Mouse (Mus musculus) stomach, embryonic 14.5 days (tissue): ENCODE measurements around the gene Zmym4. TPM values are rescaled to one million over a fixed set of nuclear protein-coding genes. Genes with fewer than 3 reads are reported as not detected.
"Not testable (repeated sequence)": the region's sequence is repeated elsewhere in the genome, so short reads cannot be mapped to it uniquely, and the experiment has no call there.

Experiments
- ATAC-seq: fragments of 200-750 bp; cut with Nextera tagmentation; 2 replicates; pipeline ENCODE4 v1.8.0; 2017; ENCODE audit warnings: low read depth, moderate TSS enrichment; ENCODE audit not compliant: insufficient number of reproducible peaks, insufficient read depth, low FRiP score
- H3K27ac ChIP-seq: fragments of 300-500 bp; sonication (generic); 2 replicates; pipeline ENCODE4 v1.5.1; 2014; ENCODE audit warnings: mild to moderate bottlenecking, low read length, moderate library complexity, mixed read lengths
- H3K27me3 ChIP-seq: fragments of 300-500 bp; sonication (generic); 2 replicates; pipeline ENCODE4 v1.6.1; 2014; ENCODE audit warnings: low read length, control low read depth, mixed read lengths; ENCODE audit not compliant: control insufficient read depth, insufficient read depth
- H3K36me3 ChIP-seq: fragments of 300-500 bp; sonication (generic); 2 replicates; pipeline ENCODE4 v1.6.1; 2014; ENCODE audit warnings: mild to moderate bottlenecking, control low read depth, low read length, moderate library complexity, mixed read lengths; ENCODE audit not compliant: control insufficient read depth, insufficient read depth
- H3K4me1 ChIP-seq: fragments of 300-500 bp; sonication (generic); 2 replicates; pipeline ENCODE4 v1.6.1; 2014; ENCODE audit warnings: low read length, control low read depth, mixed read lengths; ENCODE audit not compliant: control insufficient read depth, insufficient read depth
- H3K4me2 ChIP-seq: fragments of 300-500 bp; sonication (generic); replicated peaks from 2 replicates; pipeline ENCODE4 v1.6.1; 2014; ENCODE audit warnings: low read depth, low read length, control low read depth
- H3K4me3 ChIP-seq: fragments of 300-500 bp; sonication (generic); 2 replicates; pipeline ENCODE4 v1.5.1; 2014; ENCODE audit warnings: low read depth, low read length, control low read depth
- H3K9ac ChIP-seq: fragments of 300-500 bp; sonication (generic); replicated peaks from 2 replicates; pipeline ENCODE4 v1.6.1; 2014; ENCODE audit warnings: low read depth, mild to moderate bottlenecking, control low read depth, low read length, moderate library complexity, mixed read lengths
- H3K9me3 ChIP-seq: fragments of 300-500 bp; sonication (generic); 2 replicates; pipeline ENCODE4 v1.6.1; 2016; ENCODE audit warnings: low read depth, low read length, control low read depth; ENCODE audit not compliant: control insufficient read depth
- WGBS: fragments of 180-500 bp; shearing (Covaris S2); extraction: QIAGEN DNeasy Blood & Tissue Kit; methylation state at CpG from one replicate; pipeline ENCODE4 v1.1.7; 2014; 5-methylcytosine and 5-hydroxymethylcytosine counted together
- polyA plus RNA-seq: library from polyadenylated mRNA; unstranded; fragments of >200 nt; fragmentation: Nextera tagmentation; extraction: Ambion mirVana; gene quantifications from 2 replicates; pipeline ENCODE4 v1.2.1, GENCODE M21; 2014

Zmym4 gene
- polyA plus RNA-seq, result 28.9 and 34.7 TPM in 2 replicates

GRCm38 (mm10) chr4:126967864-126968821 is at the start of gene Zmym4:
Zmym4 (minus strand) TSS chr4:126968135.
- Histone ChIP-seq H3K4me2 (peak within 1 kb of the TSS; percentile 64), H3K36me3 (no peaks in the 10 kb centered on the region), H3K27me3 (no peaks in the 10 kb centered on the region), H3K4me1 (no peaks in the 10 kb centered on the region), H3K9ac (peak within 1 kb of the TSS; percentile 93), H3K27ac (peak within 1 kb of the TSS; percentile 94), H3K9me3 (no peaks in the 10 kb centered on the region), H3K4me3 (peak within 1 kb of the TSS; percentile 91)
- 5% methylated on average over 54 of the region's 54 CpGs for WGBS
- ATAC-seq, result peak; percentile 96

- no peak overlapping the region for H3K27ac ChIP-seq
Observed at GRCm38 (mm10) chr4:127016366-127016765, 48.4 kb upstream of the Zmym4 start.

GRCm38 (mm10) chr4:127015294-127015993 is 47.5 kb upstream of the Zmym4 start:
- WGBS, result 14% methylated on average over 14 of the region's 26 CpGs
- H3K27ac ChIP-seq, H3K4me1 ChIP-seq, H3K9ac ChIP-seq, H3K36me3 ChIP-seq, H3K9me3 ChIP-seq, H3K27me3 ChIP-seq: not testable (repeated sequence)
- Histone ChIP-seq H3K4me3 (peak overlapping the region; percentile 15; the same call in 1 of the 2 replicates), H3K4me2 (0 out of 2 replicates have a peak overlapping the region, but pooled peaks have one; percentile 12)
- peak; percentile 81; the same call in 1 of the 2 replicates for ATAC-seq

More at GRCm38 (mm10) chr4:127016366-127016765, 48.4 kb upstream of the Zmym4 start:
- Histone ChIP-seq H3K36me3 (no peaks in the 10 kb centered on the region), H3K4me2 (no peak overlapping the region), H3K9me3 (no peaks in the 10 kb centered on the region), H3K4me3 (no peak overlapping the region), H3K9ac (no peak overlapping the region), H3K4me1 (no peaks in the 10 kb centered on the region), H3K27me3 (no peaks in the 10 kb centered on the region)
- 86% methylated on average over 4 of the region's 4 CpGs for WGBS
- ATAC-seq, result no peak

GRCm38 (mm10) chr4:127005113-127005936 is 37.4 kb upstream of the Zmym4 start:
- H3K4me3 ChIP-seq, result peak overlapping the region; percentile 26
- H3K4me2 ChIP-seq, result peak overlapping the region; percentile 41
- no peak overlapping the region for H3K27ac ChIP-seq
- ATAC-seq, result no peak
- 13% methylated on average over 25 of the region's 25 CpGs for WGBS
- 0 out of 2 replicates have a peak, but pooled peaks cover 3% of the 10 kb centered on the region for H3K4me1 ChIP-seq
- no peak overlapping the region for H3K9ac ChIP-seq
- no peaks in the 10 kb centered on the region for H3K9me3 ChIP-seq
- H3K36me3 ChIP-seq, result no peaks in the 10 kb centered on the region
- H3K27me3 ChIP-seq, result no peaks in the 10 kb centered on the region

- no peak overlapping the region for H3K4me3 ChIP-seq
- H3K9me3 ChIP-seq, result no peaks in the 10 kb centered on the region
- H3K9ac ChIP-seq, result no peak overlapping the region
- H3K27me3 ChIP-seq, result no peaks in the 10 kb centered on the region
- H3K36me3 ChIP-seq, result no peaks in the 10 kb centered on the region
- no peak for ATAC-seq
- no peak overlapping the region for H3K4me2 ChIP-seq
- no peak overlapping the region for H3K27ac ChIP-seq
- 0 out of 2 replicates have a peak, but pooled peaks cover 3% of the 10 kb centered on the region for H3K4me1 ChIP-seq
- WGBS, result 73% methylated on average over 3 of the region's 3 CpGs
Observed at GRCm38 (mm10) chr4:127004384-127004783, 36.4 kb upstream of the Zmym4 start.

GRCm38 (mm10) chr4:127000601-127001105 is 32.7 kb upstream of the Zmym4 start:
- H3K4me1 ChIP-seq, result 0 out of 2 replicates have a peak, but pooled peaks cover 3% of the 10 kb centered on the region
- H3K27ac ChIP-seq, result no peak overlapping the region

GRCm38 (mm10) chr4:126999372-126999771 is 31.4 kb upstream of the Zmym4 start:
- not testable (repeated sequence) for H3K27ac ChIP-seq

More at GRCm38 (mm10) chr4:127000601-127001105, 32.7 kb upstream of the Zmym4 start:
- no peaks in the 10 kb centered on the region for H3K9me3 ChIP-seq
- no peaks in the 10 kb centered on the region for H3K36me3 ChIP-seq
- WGBS, result 40% methylated on average over 8 of the region's 8 CpGs
- no peak overlapping the region for H3K4me2 ChIP-seq
- H3K9ac ChIP-seq, result no peak overlapping the region
- no peak overlapping the region for H3K4me3 ChIP-seq
- H3K27me3 ChIP-seq, result no peaks in the 10 kb centered on the region
- ATAC-seq, result no peak

More at GRCm38 (mm10) chr4:126999372-126999771, 31.4 kb upstream of the Zmym4 start:
- not testable (repeated sequence) for ATAC-seq, H3K9me3 ChIP-seq, H3K4me2 ChIP-seq, H3K9ac ChIP-seq, H3K27me3 ChIP-seq, H3K4me1 ChIP-seq, H3K36me3 ChIP-seq, H3K4me3 ChIP-seq
- WGBS, result 97% methylated on average over 16 of the region's 16 CpGs
